Mouse (Mus musculus) ovary, postnatal 14 days (tissue): Measurements from ENCODE around the gene Fars2.
"Not testable (repeated sequence)": the region's sequence is repeated elsewhere in the genome, so short reads cannot be mapped to it uniquely, and the experiment has no call there.

ENCODE experiments used
- DNase-seq: peaks from one replicate; pipeline ENCODE4 v3.0.0; 2022; ENCODE audit warnings: low spot score

Fars2 gene

GRCm38 (mm10) chr13:36460473-36460872 is 343.3 kb downstream of the Fars2 start:
- DNase-seq: no peak

DNA sequence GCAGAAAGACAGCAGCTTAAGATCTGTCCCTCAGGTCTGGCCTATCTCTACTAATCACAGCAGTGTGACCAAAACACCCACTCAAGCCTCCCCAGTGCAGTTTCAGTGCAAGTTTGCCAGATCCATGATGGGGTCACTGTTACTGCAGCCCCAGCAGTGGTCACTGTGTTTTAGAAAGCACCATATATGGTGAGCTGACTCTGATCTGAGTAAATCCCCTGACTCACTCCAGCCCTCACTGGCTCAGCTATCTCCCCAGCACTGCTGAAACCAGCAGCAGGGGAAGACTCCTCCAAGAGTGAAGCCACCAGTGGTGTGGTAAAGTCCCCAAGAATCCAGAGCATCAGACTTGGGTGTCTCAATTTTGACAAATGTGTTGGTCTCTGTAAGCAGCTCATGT is 346.5 kb downstream of the Fars2 start:
- no peak for DNase-seq

DNA sequence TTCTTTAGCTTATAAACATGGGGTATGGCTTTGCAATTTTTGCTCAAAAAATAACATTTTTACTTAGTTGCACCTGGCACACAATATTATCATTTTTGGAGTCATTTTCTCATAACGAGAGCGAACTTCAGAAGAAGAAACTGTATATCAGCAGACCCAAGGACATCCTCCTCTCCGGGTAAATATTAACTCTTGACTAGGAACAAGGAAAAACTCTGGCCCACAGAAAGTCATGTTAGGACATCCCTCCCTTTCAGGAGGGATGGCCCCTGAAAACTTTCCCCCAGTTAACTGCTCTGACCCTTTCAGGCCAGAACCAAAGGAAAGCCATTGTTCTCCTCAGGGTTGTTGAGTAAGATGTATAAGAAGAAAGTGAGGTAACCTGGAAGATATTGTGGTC is 348.9 kb downstream of the Fars2 start:
- not testable (repeated sequence) for DNase-seq

DNA sequence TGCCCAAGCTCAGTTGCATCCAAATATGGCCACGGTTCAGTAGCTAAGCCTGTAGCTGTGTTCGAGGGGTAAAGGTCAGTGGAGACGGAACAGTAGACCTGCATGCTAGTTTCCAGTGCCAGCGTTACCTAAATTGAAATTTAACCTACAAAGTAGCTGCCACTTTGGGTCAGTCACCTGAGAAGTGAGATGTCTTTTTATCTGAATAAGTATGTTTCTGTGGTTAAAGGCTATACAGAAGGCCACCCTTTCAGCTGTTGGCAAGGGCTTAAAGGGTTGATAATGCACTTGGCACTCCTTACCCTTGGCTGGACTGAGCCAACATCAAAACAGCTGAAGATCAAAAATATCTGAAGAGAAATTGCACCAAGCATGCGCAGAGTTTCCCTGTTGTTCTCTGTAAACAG is 349.3 kb downstream of the Fars2 start:
- DNase-seq: no peak

- no peak for DNase-seq
These were observed 350.6 kb downstream of the Fars2 start for GRCm38 (mm10) chr13:36467849-36468248.

- DNase-seq: no peak
These were observed 351.8 kb downstream of the Fars2 start for GRCm38 (mm10) chr13:36468963-36469362.

GRCm38 (mm10) chr13:36469412-36470125 is 352.4 kb downstream of the Fars2 start:
- no peak for DNase-seq

DNA sequence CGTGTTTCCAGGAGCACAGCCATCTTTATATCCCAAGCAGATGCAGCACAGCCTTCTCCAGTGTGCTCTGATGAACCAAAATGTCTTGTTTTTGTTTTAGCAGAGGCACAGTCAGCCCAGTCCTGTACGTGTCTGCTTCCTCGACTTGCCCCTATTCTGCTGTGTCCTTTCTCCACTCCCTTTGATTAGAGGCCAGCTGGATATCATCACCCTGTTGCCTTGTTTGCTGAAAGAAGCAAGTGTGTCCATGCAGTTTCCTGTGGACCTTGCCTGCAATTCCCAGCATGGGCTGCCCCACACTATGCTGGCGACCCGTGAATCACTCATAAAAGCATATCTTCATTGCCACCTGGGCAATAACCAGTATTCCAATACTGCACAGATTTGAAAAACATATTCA is 360.4 kb downstream of the Fars2 start:
- no peak for DNase-seq

DNA sequence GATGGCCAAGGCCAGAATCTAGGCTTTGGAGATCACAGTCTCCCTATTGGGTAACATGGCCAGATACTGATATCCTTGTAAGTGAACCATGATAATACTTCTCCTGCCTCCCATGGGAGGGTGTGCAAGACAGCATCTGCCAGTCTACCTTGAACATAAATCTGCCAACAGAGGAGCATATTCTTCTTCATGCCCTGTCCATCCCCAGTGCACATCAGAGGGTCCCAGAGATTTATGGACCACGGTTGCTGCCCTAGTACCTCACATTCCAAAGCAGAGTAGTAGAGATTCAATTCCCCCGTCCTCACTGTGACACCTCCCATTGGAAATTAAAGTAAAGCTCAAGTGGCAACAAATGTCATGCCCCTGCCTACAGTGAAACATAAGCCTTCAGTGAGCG is 361.0 kb downstream of the Fars2 start:
- DNase-seq: no peak

- DNase-seq: no peak
These were observed 362.9 kb downstream of the Fars2 start for GRCm38 (mm10) chr13:36480101-36480500.

- no peak for DNase-seq
These were observed 367.2 kb downstream of the Fars2 start for GRCm38 (mm10) chr13:36484391-36484790.

DNA sequence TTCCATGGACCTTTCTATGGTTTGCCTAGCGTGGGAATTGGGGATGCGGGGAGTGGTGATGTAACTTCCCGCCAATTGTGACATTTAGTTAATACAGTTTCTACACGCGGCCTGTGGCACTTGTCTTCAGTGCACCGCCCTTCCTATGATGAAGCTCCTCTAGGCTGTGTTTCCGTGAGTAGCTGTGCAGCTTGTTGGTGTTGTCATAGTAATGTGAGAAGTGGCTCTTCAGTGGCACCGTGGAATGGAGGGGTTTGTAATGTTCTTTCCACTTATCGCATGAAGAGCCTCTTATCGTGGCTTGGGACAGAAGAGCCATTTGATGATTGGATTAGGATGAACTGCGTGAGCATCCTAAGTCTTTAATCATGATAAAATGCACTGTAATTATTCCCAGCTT is 369.5 kb downstream of the Fars2 start:
- DNase-seq: no peak

DNA sequence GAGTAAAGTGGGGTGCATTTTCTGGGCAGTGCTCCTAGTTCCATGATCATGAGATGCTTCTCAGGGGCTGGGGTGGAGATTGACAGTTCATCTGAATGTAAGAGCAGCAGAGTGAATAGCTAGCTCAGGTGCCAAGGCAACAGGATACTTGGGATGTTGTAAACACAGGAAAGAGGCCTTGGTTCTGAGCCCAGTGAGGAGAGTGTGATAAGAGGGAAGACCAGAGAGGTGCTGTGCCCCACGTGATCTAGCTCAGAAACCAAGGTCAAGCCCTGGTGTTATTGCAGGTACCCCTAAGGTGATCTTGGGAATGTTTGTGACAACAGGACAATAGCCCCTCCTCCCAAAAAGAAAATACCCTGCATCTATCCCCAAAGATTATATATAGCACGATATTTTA is 372.2 kb downstream of the Fars2 start:
- DNase-seq: no peak

- DNase-seq: no peak
These were observed 373.4 kb downstream of the Fars2 start for GRCm38 (mm10) chr13:36490612-36491011.

GRCm38 (mm10) chr13:36492397-36492796 is 375.2 kb downstream of the Fars2 start:
- DNase-seq: no peak

DNA sequence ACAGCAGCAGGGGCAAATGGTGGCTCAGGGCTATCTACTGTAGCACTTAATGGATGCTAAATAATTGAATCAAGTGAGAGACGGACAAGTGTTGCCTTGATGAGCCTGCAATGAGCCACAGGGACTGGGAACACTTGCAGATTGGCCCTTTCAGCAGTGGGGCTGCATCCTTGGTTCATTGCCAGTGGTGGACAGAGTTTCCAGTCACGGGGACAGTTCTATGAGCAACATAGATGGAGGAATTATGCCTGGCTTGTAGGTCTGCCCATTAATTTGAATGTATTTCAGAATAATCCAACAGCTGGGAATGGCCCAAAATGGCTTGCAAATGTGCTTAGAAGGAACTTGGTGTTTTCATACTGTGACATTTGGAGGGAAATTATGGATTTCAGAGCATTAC is 376.1 kb downstream of the Fars2 start:
- DNase-seq: no peak

GRCm38 (mm10) chr13:36493762-36494161 is 376.6 kb downstream of the Fars2 start:
- DNase-seq: no peak

DNA sequence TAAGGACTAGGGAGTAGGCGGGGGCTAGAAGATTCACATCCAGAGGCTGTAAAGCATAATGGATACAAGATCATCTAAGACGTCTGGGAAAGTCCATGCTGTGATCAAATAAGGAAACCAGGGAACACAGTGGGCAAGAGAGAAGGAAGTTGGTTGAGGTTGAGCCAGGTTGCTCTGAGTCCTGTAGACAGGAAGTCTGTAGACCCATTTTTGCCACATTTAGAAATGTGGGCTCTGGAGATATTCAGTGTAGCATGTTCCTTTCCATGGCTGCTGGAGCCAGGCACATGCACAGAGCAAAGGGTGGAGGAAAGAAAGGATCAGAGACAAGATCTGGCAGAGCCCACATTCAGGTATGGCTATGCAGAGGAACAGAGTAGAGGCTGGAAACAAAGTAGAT is 378.8 kb downstream of the Fars2 start:
- no peak for DNase-seq

DNA sequence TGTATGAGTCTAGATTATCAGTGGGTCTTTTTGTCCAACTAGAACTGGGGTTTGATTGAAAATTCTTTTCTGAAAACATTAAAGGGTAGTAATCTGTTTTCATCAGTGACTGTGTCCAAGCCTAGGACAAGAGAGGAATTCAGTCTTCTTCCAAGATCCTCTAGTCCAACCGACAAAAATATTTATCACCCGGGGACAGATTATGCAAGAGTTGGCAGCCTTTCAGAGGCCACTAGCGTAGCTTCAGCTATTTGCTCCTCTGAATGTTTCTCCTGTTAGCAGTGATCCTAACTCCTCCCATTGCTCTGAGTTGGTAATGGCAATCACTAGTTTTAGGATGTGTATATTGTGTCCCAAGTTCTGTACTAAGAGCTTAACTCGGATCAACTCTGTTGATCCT is 380.1 kb downstream of the Fars2 start:
- peak; percentile 27 for DNase-seq

DNA sequence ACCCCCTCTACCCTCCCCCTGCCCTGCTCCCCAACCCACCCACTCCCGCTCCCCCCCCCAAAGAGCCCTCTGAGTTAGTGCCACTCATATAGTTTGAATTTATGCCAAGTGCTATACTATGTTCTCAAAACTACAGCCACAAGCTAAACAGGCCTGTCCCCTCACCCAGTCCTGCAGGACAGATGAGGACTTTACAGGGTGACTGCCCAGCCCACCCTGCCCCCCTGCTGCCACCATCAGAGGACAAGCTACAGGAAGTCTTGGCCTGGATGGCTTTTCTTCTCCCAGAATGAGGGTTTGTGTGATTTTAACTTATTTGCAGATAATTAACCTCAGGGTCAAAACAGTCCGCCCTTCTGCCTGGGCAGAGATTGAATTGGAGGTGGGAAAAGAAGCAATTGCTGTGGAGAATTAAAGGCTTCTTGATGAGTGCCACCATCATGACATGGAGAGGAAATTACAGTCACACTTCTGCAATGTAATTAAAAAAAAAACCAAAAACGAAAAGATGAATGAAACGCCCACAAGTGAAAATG is 383.2 kb downstream of the Fars2 start:
- no peak for DNase-seq

DNA sequence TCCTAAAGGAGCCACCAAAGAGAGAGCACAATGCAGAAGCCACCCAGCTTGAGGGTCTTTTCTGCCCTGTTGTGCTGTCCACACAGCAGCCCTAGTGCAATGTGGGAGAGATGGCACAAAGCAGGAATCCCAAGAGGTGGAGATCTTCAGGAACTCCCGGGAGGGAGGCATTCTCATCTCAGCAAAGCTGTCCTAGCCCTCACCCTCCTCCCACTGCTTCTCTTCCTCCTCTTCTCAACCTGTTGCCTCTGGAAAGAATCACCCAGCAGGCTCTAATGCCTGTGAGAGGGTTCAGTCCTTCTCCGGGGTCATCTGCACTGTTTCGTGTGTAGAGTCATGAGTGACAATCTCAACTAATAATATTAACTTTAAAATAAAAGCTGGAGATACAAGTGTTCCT is 386.3 kb downstream of the Fars2 start:
- DNase-seq: no peak

GRCm38 (mm10) chr13:36503991-36504390 is 386.8 kb downstream of the Fars2 start:
- DNase-seq: no peak

- DNase-seq: no peak
These were observed 388.5 kb downstream of the Fars2 start for GRCm38 (mm10) chr13:36505730-36506129.

GRCm38 (mm10) chr13:36506315-36506714 is 389.1 kb downstream of the Fars2 start:
- DNase-seq: no peak
